16 mouse cellular contexts compared by ENCODE assay signal in the genomic region with DNA sequence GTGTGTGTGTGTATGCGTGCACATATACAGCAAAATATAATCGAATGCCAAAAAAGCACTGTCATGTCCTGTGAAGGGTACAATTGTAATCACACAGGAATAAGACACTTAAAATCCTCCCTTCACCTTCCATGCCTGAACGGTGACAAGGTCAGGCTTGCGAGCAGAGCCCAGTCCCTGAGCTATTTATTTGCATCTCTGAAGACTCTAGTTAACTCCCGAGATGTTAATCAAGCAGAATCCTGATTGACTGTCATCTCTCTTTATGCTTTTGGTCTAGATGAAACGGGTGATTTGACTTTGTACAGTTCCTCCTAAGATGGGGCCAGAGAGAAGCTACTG. TPM values are rescaled to one million over a fixed set of nuclear protein-coding genes. Genes with fewer than 3 reads are reported as not detected.
DNase-seq lines count a peak whose midpoint lies in the region; ATAC-seq and TF ChIP-seq lines count a peak whose summit lies in the region.
"Had no signal": no experiment of that assay in that cellular context is flagged by ENCODE, and none has a peak within 500 bp of the region (broad histone marks: within the 10 kb centered on the region; RNA-seq: fewer than 3 reads in every experiment).

No protein-coding gene starts in this region.

- intact Hi-C loops in gastrocnemius, adult 2 months (cut with DNase I): no loop called here

- no peak for DNase-seq in gastrocnemius, adult 2 months
- no peak for DNase-seq in gastrocnemius, adult 18-20 months (ENCODE audit: low spot score)
- no peak for DNase-seq in liver, postnatal 0 days
- DNase-seq in midbrain, embryonic 14.5 days: no peak
- no peak for DNase-seq in ovary, postnatal 14 days (ENCODE audit: low spot score)
- no peak for DNase-seq in spleen, postnatal 4 days (ENCODE audit: low spot score in 2 of 2)
- DNase-seq: adrenal gland, adult 2 months; cerebellum, adult 11 months; lung, postnatal 4 days had no signal

- TF ChIP-seq EP300 in liver, postnatal 0 days (IDR thresholded peaks at IDR 0.05; ENCODE audit: low read depth): no peak

- H3K4me3 ChIP-seq in gastrocnemius, adult 2 months: peak overlapping the region; percentile 32
- no peak overlapping the region for H3K4me3 ChIP-seq in liver, postnatal 0 days (ENCODE audit: low read depth, low read length)
- no peak overlapping the region for H3K4me3 ChIP-seq in liver, embryonic 12.5 days
- peak overlapping the region; percentile 2; the same call in 1 of the 2 replicates for H3K4me3 ChIP-seq in bone marrow macrophage, adult 2 months (ENCODE audit: insufficient read depth, low read length)
- no peak overlapping the region for H3K4me3 ChIP-seq in midbrain, embryonic 14.5 days (replicated peaks; ENCODE audit: low read depth, low read length)
- H3K4me3 ChIP-seq: neural tube, embryonic 12.5 days had no signal

- H3K36me3 ChIP-seq in liver, postnatal 0 days (replicated peaks; ENCODE audit: insufficient read depth, low read length): no peaks in the 10 kb centered on the region
- no peaks in the 10 kb centered on the region for H3K36me3 ChIP-seq in liver, embryonic 12.5 days
- H3K36me3 ChIP-seq in midbrain, embryonic 14.5 days (ENCODE audit: control insufficient read depth, insufficient read depth, low read length): no peaks in the 10 kb centered on the region
- H3K36me3 ChIP-seq: neural tube, embryonic 12.5 days had no signal

- H3K4me2 ChIP-seq in liver, postnatal 0 days (ENCODE audit: low read depth, low read length): peak overlapping the region; percentile 47
- no peak overlapping the region for H3K4me2 ChIP-seq in liver, embryonic 12.5 days
- peak overlapping the region; percentile 41 for H3K4me2 ChIP-seq in midbrain, embryonic 14.5 days (ENCODE audit: low read length)

- no peaks in the 10 kb centered on the region for H3K4me1 ChIP-seq in liver, postnatal 0 days (ENCODE audit: insufficient read depth)
- H3K4me1 ChIP-seq in liver, embryonic 12.5 days: no peaks in the 10 kb centered on the region
- no peaks in the 10 kb centered on the region for H3K4me1 ChIP-seq in bone marrow macrophage, adult 2 months (ENCODE audit: control insufficient read depth, insufficient read depth, low read length)
- peaks cover 11% of the 10 kb centered on the region; the same call in 1 of the 2 replicates for H3K4me1 ChIP-seq in midbrain, embryonic 14.5 days (ENCODE audit: control insufficient read depth, insufficient read depth, low read length)

- TF ChIP-seq CTCF in gastrocnemius, adult 2 months (IDR thresholded peaks at IDR 0.05): no peak
- TF ChIP-seq CTCF in liver, postnatal 0 days (IDR thresholded peaks at IDR 0.05; ENCODE audit: low read depth): no peak
- TF ChIP-seq CTCF in bone marrow macrophage, adult 2 months (IDR thresholded peaks at IDR 0.05; ENCODE audit: low read depth, low read length): no peak

- ATAC-seq in liver, postnatal 0 days: no peak
- no peak for ATAC-seq in liver, embryonic 12.5 days
- no peak for ATAC-seq in midbrain, embryonic 14.5 days (ENCODE audit: low FRiP score, low TSS enrichment)

- no peaks in the 10 kb centered on the region for H3K9me3 ChIP-seq in liver, postnatal 0 days (ENCODE audit: low read length)
- H3K9me3 ChIP-seq in liver, embryonic 12.5 days (replicated peaks): no peaks in the 10 kb centered on the region
- no peaks in the 10 kb centered on the region for H3K9me3 ChIP-seq in midbrain, embryonic 14.5 days (ENCODE audit: control insufficient read depth, low read length)
- H3K9me3 ChIP-seq: neural tube, embryonic 12.5 days had no signal

- H3K27me3 ChIP-seq in liver, postnatal 0 days (ENCODE audit: insufficient read depth, low read length): no peaks in the 10 kb centered on the region
- H3K27me3 ChIP-seq in liver, embryonic 12.5 days (replicated peaks): no peaks in the 10 kb centered on the region
- H3K27me3 ChIP-seq in midbrain, embryonic 14.5 days (ENCODE audit: control insufficient read depth, insufficient read depth, low read length): no peaks in the 10 kb centered on the region
- H3K27me3 ChIP-seq: neural tube, embryonic 12.5 days had no signal

- peak overlapping the region; percentile 40; the same call in 1 of the 2 replicates for H3K27ac ChIP-seq in gastrocnemius, adult 2 months
- no peak overlapping the region for H3K27ac ChIP-seq in liver, postnatal 0 days (ENCODE audit: low read depth)
- H3K27ac ChIP-seq in liver, embryonic 12.5 days: no peak overlapping the region
- H3K27ac ChIP-seq in bone marrow macrophage, adult 2 months (ENCODE audit: insufficient read depth, low read depth, low read length): no peak overlapping the region
- no peak overlapping the region for H3K27ac ChIP-seq in midbrain, embryonic 14.5 days (replicated peaks; ENCODE audit: low read depth, low read length)
- H3K27ac ChIP-seq: neural tube, embryonic 12.5 days had no signal

- WGBS in liver, postnatal 0 days (ENCODE audit: insufficient replicate concordance): 55% methylated on average over 6 of the region's 6 CpGs
- WGBS in liver, embryonic 12.5 days (ENCODE audit: insufficient replicate concordance): 57% methylated on average over 6 of the region's 6 CpGs
- 36% methylated on average over 6 of the region's 6 CpGs for WGBS in midbrain, embryonic 14.5 days

- H3K9ac ChIP-seq in liver, postnatal 0 days (replicated peaks): no peak overlapping the region
- no peak overlapping the region for H3K9ac ChIP-seq in liver, embryonic 12.5 days
- H3K9ac ChIP-seq in midbrain, embryonic 14.5 days (replicated peaks; ENCODE audit: low read length): no peak overlapping the region
- H3K9ac ChIP-seq: neural tube, embryonic 12.5 days had no signal

- TF ChIP-seq POLR2A in bone marrow macrophage, adult 2 months (IDR thresholded peaks at IDR 0.05; ENCODE audit: borderline replicate concordance, low read depth, low read length): no peak

RNA-seq across cellular contexts. Expression of gene Drd3, which starts 43.7 kb away (rescaled TPM):
- total RNA-seq in gastrocnemius, adult 2 months (2021): not detected
- not detected for total RNA-seq in gastrocnemius, adult 18-20 months (2021)
- not detected in 2 replicates for polyA plus RNA-seq in liver, postnatal 0 days (2015; fragmentation: Nextera tagmentation; extraction: Ambion mirVana)
- polyA plus RNA-seq in liver, embryonic 12.5 days (2016; fragmentation: Nextera tagmentation; extraction: Ambion mirVana): not detected in 2 replicates
- not detected in 2 replicates for polyA plus RNA-seq in bone marrow macrophage, adult 2 months (2012; ENCODE audit: insufficient read depth, insufficient read length, missing spikeins)
- polyA plus RNA-seq in midbrain, embryonic 14.5 days (2014; fragmentation: Nextera tagmentation; extraction: Ambion mirVana): not detected in 2 replicates
- total RNA-seq: adrenal gland, adult 2 months; gastrocnemius, postnatal 36 days had no signal
- polyA plus RNA-seq: intestine, embryonic 14.5 days; limb, embryonic 11.5 days; neural tube, embryonic 12.5 days had no signal

RNA-seq across cellular contexts. Expression of gene Tigit, which starts 46.2 kb away (rescaled TPM):
- not detected for total RNA-seq in gastrocnemius, adult 2 months (2021)
- total RNA-seq in gastrocnemius, adult 18-20 months (2021): not detected
- 0.12 TPM in 1 of 2 replicates, not detected in the other for polyA plus RNA-seq in liver, postnatal 0 days (2015; fragmentation: Nextera tagmentation; extraction: Ambion mirVana)
- polyA plus RNA-seq in liver, embryonic 12.5 days (2016; fragmentation: Nextera tagmentation; extraction: Ambion mirVana): not detected in 2 replicates
- polyA plus RNA-seq in bone marrow macrophage, adult 2 months (2012; ENCODE audit: insufficient read depth, insufficient read length, missing spikeins): not detected in 2 replicates
- polyA plus RNA-seq in midbrain, embryonic 14.5 days (2014; fragmentation: Nextera tagmentation; extraction: Ambion mirVana): not detected in 2 replicates
- total RNA-seq: gastrocnemius, postnatal 36 days; layer of hippocampus, adult 8-10 months had no signal
- polyA plus RNA-seq: intestine, embryonic 14.5 days; limb, embryonic 11.5 days; neural tube, embryonic 12.5 days had no signal

Comparison
In these comparisons a context has a peak if more than half of its experiments do, and no peak if none do; other contexts are left out.
1. H3K4me3 ChIP-seq: peak in gastrocnemius, adult 2 months (single experiment) and bone marrow macrophage, adult 2 months (single experiment); none in liver, postnatal 0 days (single experiment), liver, embryonic 12.5 days (single experiment) and midbrain, embryonic 14.5 days (single experiment).